11 mouse cellular contexts compared by ENCODE assay signal in the genomic region with DNA sequence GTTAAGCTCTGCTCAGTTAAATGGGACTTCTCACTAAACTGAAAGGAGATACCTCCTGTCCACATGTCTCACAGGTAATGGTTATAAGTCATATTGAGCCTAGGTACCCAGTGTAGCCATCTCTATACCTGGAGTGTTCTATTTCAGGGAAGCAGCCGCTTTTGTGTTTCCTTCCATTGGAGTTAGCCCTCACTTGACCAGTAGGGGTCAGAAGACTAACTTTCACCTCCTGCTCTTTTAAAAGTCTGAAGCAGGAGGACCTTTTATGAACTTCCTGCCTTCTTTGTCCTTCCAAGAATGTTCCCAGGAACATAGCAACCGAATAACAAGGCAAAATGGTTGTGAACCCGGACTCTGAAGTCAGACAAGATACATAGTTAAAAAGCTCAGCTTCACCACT.
DNase-seq lines count a peak whose midpoint lies in the region; ATAC-seq and TF ChIP-seq lines count a peak whose summit lies in the region.
"Had no signal": no experiment of that assay in that cellular context is flagged by ENCODE, and none has a peak within 500 bp of the region (broad histone marks: within the 10 kb centered on the region; RNA-seq: fewer than 3 reads in every experiment).

No protein-coding gene starts in this region.

- H3K9ac ChIP-seq in kidney, postnatal 0 days (ENCODE audit: low read depth, low read length) = no peak overlapping the region

- H3K9me3 ChIP-seq in kidney, postnatal 0 days (replicated peaks; ENCODE audit: low read length) = no peaks in the 10 kb centered on the region

- ATAC-seq in kidney, postnatal 0 days (replicated peaks; ENCODE audit: low FRiP score, low read depth) = no peak

- no peaks in the 10 kb centered on the region for H3K4me1 ChIP-seq in kidney, postnatal 0 days (replicated peaks; ENCODE audit: insufficient read depth, low read length)
- H3K4me1 ChIP-seq in cortical plate, adult 2 months (ENCODE audit: control insufficient read depth, insufficient read depth, low read length) = no peaks in the 10 kb centered on the region

- H3K36me3 ChIP-seq in kidney, postnatal 0 days (ENCODE audit: insufficient read depth, low read length) = no peaks in the 10 kb centered on the region

- WGBS in kidney, postnatal 0 days = 78% methylated on average over 3 of the region's 3 CpGs

- TF ChIP-seq POLR2A in cortical plate, adult 2 months (IDR thresholded peaks at IDR 0.05; ENCODE audit: extremely low read depth, insufficient read depth, low read length) = no peak

- H3K4me3 ChIP-seq in kidney, postnatal 0 days (replicated peaks; ENCODE audit: low read depth, low read length) = no peak overlapping the region
- no peak overlapping the region for H3K4me3 ChIP-seq in cortical plate, adult 2 months (ENCODE audit: insufficient read depth, low read length)

- H3K4me2 ChIP-seq in kidney, postnatal 0 days (ENCODE audit: low read length) = no peak overlapping the region

- H3K27me3 ChIP-seq in kidney, postnatal 0 days (ENCODE audit: insufficient read depth, low read length) = no peaks in the 10 kb centered on the region

- DNase-seq in kidney, postnatal 0 days (ENCODE audit: low spot score) = no peak
- DNase-seq in kidney, postnatal 14 days = no peak
- peak; percentile 9 for DNase-seq in 3134 (ENCODE audit: extremely low read depth, insufficient read length, low spot score)
- peak; percentile 47 to 54 for DNase-seq in B cell, adult 2 months
- DNase-seq in right cerebral cortex, postnatal 10 days (ENCODE audit: low spot score in 2 of 2) = no peak
- DNase-seq in cerebellum, adult 18-20 months = no peak
- DNase-seq: gastrocnemius, postnatal 14 days; heart, postnatal 36 days; kidney, adult 8-10 months; retina, postnatal 1 day had no signal

- TF ChIP-seq CTCF in kidney, postnatal 0 days (IDR thresholded peaks at IDR 0.05; ENCODE audit: low read depth) = peak; percentile 52; the same call in 1 of the 2 replicates
- TF ChIP-seq CTCF in cortical plate, adult 2 months (IDR thresholded peaks at IDR 0.05; ENCODE audit: extremely low read depth, insufficient read depth, low read length) = peak; percentile 22; the same call in 1 of the 2 replicates

- H3K27ac ChIP-seq in kidney, postnatal 0 days = no peak overlapping the region
- no peak overlapping the region for H3K27ac ChIP-seq in cortical plate, adult 2 months (ENCODE audit: insufficient read depth, low read length)

Comparison
In these comparisons a context has a peak if more than half of its experiments do, and no peak if none do; other contexts are left out.
1. DNase-seq: peak in 3134 (single experiment) and B cell, adult 2 months (2 of 2); none in kidney, postnatal 0 days (single experiment), kidney, postnatal 14 days (single experiment), right cerebral cortex, postnatal 10 days (0 of 2) and cerebellum, adult 18-20 months (0 of 2).